Mouse (Mus musculus): ENCODE data around the gene Cox5a.

GRCm38 (mm10) chr9:57561711-57562099 is 40.6 kb downstream of the Cox5a start:
- TF ChIP-seq HCFC1 (IDR thresholded peaks at IDR 0.05; ENCODE audit: borderline replicate concordance, insufficient read depth, low read length) (no peak), MAFK (IDR thresholded peaks at IDR 0.05; ENCODE audit: insufficient read depth, low read depth, low read length) (no peak)

All from ES-E14 (cell line).